8 mouse cellular contexts compared by ENCODE assay signal in the genomic region with DNA sequence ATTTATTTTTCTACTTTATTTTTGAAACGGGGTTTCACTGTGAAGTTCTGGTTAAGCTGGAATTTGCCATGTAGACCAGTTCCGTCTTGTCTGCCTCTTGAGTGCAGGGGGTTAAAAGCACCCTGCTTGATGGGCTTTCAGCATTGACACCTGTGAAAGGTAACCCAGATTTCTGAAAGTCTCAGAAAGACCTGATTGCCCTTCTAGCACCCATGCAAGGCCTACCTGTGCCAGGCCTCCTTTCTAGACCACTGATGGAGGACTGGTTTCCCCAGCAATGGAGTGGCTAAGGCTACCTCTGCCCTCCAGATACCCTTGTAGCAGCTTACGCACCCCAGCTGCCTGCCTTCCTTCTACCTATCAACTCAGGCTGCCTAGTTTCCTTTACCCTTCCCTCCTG. TPM values are rescaled to one million over a fixed set of nuclear protein-coding genes. Genes with fewer than 3 reads are reported as not detected.
DNase-seq lines count a peak whose midpoint lies in the region; ATAC-seq lines count a peak whose summit lies in the region.

No protein-coding gene starts in this region.

- H3K4me1 ChIP-seq in kidney, embryonic 14.5 days (ENCODE audit: control insufficient read depth, insufficient read depth, low read length), result peaks cover 15% of the 10 kb centered on the region
- peaks cover 7% of the 10 kb centered on the region for H3K4me1 ChIP-seq in brown adipose tissue, adult 24 weeks (ENCODE audit: control insufficient read depth, insufficient read depth, insufficient read length, low read length)
- peaks cover 38% of the 10 kb centered on the region for H3K4me1 ChIP-seq in hindbrain, embryonic 15.5 days (replicated peaks)
- H3K4me1 ChIP-seq in midbrain, embryonic 15.5 days, result peaks cover 33% of the 10 kb centered on the region

- peaks cover 22% of the 10 kb centered on the region for H3K36me3 ChIP-seq in kidney, embryonic 14.5 days (ENCODE audit: control insufficient read depth, insufficient read depth, low read length)
- peaks cover 13% of the 10 kb centered on the region; the same call in 1 of the 2 replicates for H3K36me3 ChIP-seq in hindbrain, embryonic 15.5 days
- H3K36me3 ChIP-seq in midbrain, embryonic 15.5 days (replicated peaks), result peaks cover 4% of the 10 kb centered on the region; the same call in 1 of the 2 replicates

- no peaks in the 10 kb centered on the region for H3K27me3 ChIP-seq in kidney, embryonic 14.5 days (ENCODE audit: control insufficient read depth, insufficient read depth, low read length)
- no peaks in the 10 kb centered on the region for H3K27me3 ChIP-seq in hindbrain, embryonic 15.5 days
- no peaks in the 10 kb centered on the region for H3K27me3 ChIP-seq in midbrain, embryonic 15.5 days (replicated peaks)

- WGBS in kidney, embryonic 14.5 days, result 70% methylated on average over 3 of the region's 3 CpGs
- 66% methylated on average over 3 of the region's 3 CpGs for WGBS in hindbrain, embryonic 15.5 days
- 67% methylated on average over 3 of the region's 3 CpGs for WGBS in midbrain, embryonic 15.5 days

- H3K4me2 ChIP-seq in kidney, embryonic 14.5 days (replicated peaks; ENCODE audit: low read depth, low read length), result peak overlapping the region; percentile 82
- peak overlapping the region; percentile 77 for H3K4me2 ChIP-seq in hindbrain, embryonic 15.5 days
- peak overlapping the region; percentile 70 for H3K4me2 ChIP-seq in midbrain, embryonic 15.5 days

- no peak for DNase-seq in kidney, adult 8-10 months
- DNase-seq in Muller cell, postnatal 12 days (ENCODE audit: inconsistent ontology term), result no peak
- no peak for DNase-seq in right cerebral cortex, postnatal 4 days
- DNase-seq in right cerebral cortex, adult 18-20 months, result no peak

- H3K27ac ChIP-seq in kidney, embryonic 14.5 days (ENCODE audit: low read depth, low read length), result no peak overlapping the region
- H3K27ac ChIP-seq in brown adipose tissue, adult 24 weeks (replicated peaks; ENCODE audit: low read depth, low read length), result peak overlapping the region; percentile 55; the same call in 1 of the 2 replicates
- H3K27ac ChIP-seq in hindbrain, embryonic 15.5 days (replicated peaks), result peak overlapping the region; percentile 100
- peak overlapping the region; percentile 100 for H3K27ac ChIP-seq in midbrain, embryonic 15.5 days

- no peak for ATAC-seq in kidney, embryonic 14.5 days (ENCODE audit: low FRiP score, low TSS enrichment)
- ATAC-seq in hindbrain, embryonic 15.5 days (ENCODE audit: low FRiP score, low read depth), result no peak
- ATAC-seq in midbrain, embryonic 15.5 days (replicated peaks), result no peak

- H3K9ac ChIP-seq in kidney, embryonic 14.5 days (ENCODE audit: low read depth, low read length), result peak overlapping the region; percentile 85; the same call in 1 of the 2 replicates
- peak overlapping the region; percentile 98 for H3K9ac ChIP-seq in hindbrain, embryonic 15.5 days
- H3K9ac ChIP-seq in midbrain, embryonic 15.5 days, result peak overlapping the region; percentile 94

- H3K9me3 ChIP-seq in kidney, embryonic 14.5 days (ENCODE audit: control insufficient read depth, low read length), result no peaks in the 10 kb centered on the region
- no peaks in the 10 kb centered on the region for H3K9me3 ChIP-seq in hindbrain, embryonic 15.5 days
- H3K9me3 ChIP-seq in midbrain, embryonic 15.5 days, result no peaks in the 10 kb centered on the region

- peak overlapping the region; percentile 61 for H3K4me3 ChIP-seq in kidney, embryonic 14.5 days (ENCODE audit: low read length)
- H3K4me3 ChIP-seq in brown adipose tissue, adult 24 weeks (ENCODE audit: insufficient read depth, low read depth, low read length), result peak overlapping the region; percentile 79
- peak overlapping the region; percentile 98 for H3K4me3 ChIP-seq in hindbrain, embryonic 15.5 days
- peak overlapping the region; percentile 97 for H3K4me3 ChIP-seq in midbrain, embryonic 15.5 days

RNA-seq across cellular contexts. Expression of a gene that starts 0.6 kb away (rescaled TPM):
- polyA plus RNA-seq in kidney, embryonic 14.5 days (2014; fragmentation: Nextera tagmentation; extraction: Ambion mirVana), result 528 and 578 TPM in 2 replicates
- 241 and 250 TPM in 2 replicates for polyA plus RNA-seq in brown adipose tissue, adult 24 weeks (2012; ENCODE audit: insufficient read depth, insufficient read length, missing spikeins)
- 1,386 and 1,520 TPM in 2 replicates for polyA plus RNA-seq in hindbrain, embryonic 15.5 days (2015; fragmentation: Nextera tagmentation; extraction: Ambion mirVana)
- polyA plus RNA-seq in midbrain, embryonic 15.5 days (2015; fragmentation: Nextera tagmentation; extraction: Ambion mirVana), result 1,357 and 1,392 TPM in 2 replicates

RNA-seq across cellular contexts. Expression of a gene that starts 6.6 kb away (rescaled TPM):
- 33.0 and 37.5 TPM in 2 replicates for polyA plus RNA-seq in kidney, embryonic 14.5 days (2014; fragmentation: Nextera tagmentation; extraction: Ambion mirVana)
- 13.4 and 16.2 TPM in 2 replicates for polyA plus RNA-seq in brown adipose tissue, adult 24 weeks (2012; ENCODE audit: insufficient read depth, insufficient read length, missing spikeins)
- 33.6 and 38.8 TPM in 2 replicates for polyA plus RNA-seq in hindbrain, embryonic 15.5 days (2015; fragmentation: Nextera tagmentation; extraction: Ambion mirVana)
- 32.1 and 39.6 TPM in 2 replicates for polyA plus RNA-seq in midbrain, embryonic 15.5 days (2015; fragmentation: Nextera tagmentation; extraction: Ambion mirVana)

RNA-seq across cellular contexts. Expression of a gene that starts 19.4 kb away (rescaled TPM):
- 29.3 and 44.0 TPM in 2 replicates for polyA plus RNA-seq in kidney, embryonic 14.5 days (2014; fragmentation: Nextera tagmentation; extraction: Ambion mirVana)
- polyA plus RNA-seq in brown adipose tissue, adult 24 weeks (2012; ENCODE audit: insufficient read depth, insufficient read length, missing spikeins), result 23.9 and 24.3 TPM in 2 replicates
- polyA plus RNA-seq in hindbrain, embryonic 15.5 days (2015; fragmentation: Nextera tagmentation; extraction: Ambion mirVana), result 63.8 and 64.4 TPM in 2 replicates
- 69.8 and 75.5 TPM in 2 replicates for polyA plus RNA-seq in midbrain, embryonic 15.5 days (2015; fragmentation: Nextera tagmentation; extraction: Ambion mirVana)

RNA-seq across cellular contexts. Expression of a gene that starts 35.2 kb away (rescaled TPM):
- polyA plus RNA-seq in kidney, embryonic 14.5 days (2014; fragmentation: Nextera tagmentation; extraction: Ambion mirVana), result 5.0 and 8.2 TPM in 2 replicates
- 2.7 and 7.0 TPM in 2 replicates for polyA plus RNA-seq in brown adipose tissue, adult 24 weeks (2012; ENCODE audit: insufficient read depth, insufficient read length, missing spikeins)
- 26.9 TPM in 2 replicates for polyA plus RNA-seq in hindbrain, embryonic 15.5 days (2015; fragmentation: Nextera tagmentation; extraction: Ambion mirVana)
- 28.7 and 30.7 TPM in 2 replicates for polyA plus RNA-seq in midbrain, embryonic 15.5 days (2015; fragmentation: Nextera tagmentation; extraction: Ambion mirVana)

RNA-seq across cellular contexts. Expression of a gene that starts 39.2 kb away (rescaled TPM):
- 4.6 and 5.3 TPM in 2 replicates for polyA plus RNA-seq in kidney, embryonic 14.5 days (2014; fragmentation: Nextera tagmentation; extraction: Ambion mirVana)
- 0.52 and 1.6 TPM in 2 replicates for polyA plus RNA-seq in brown adipose tissue, adult 24 weeks (2012; ENCODE audit: insufficient read depth, insufficient read length, missing spikeins)
- polyA plus RNA-seq in hindbrain, embryonic 15.5 days (2015; fragmentation: Nextera tagmentation; extraction: Ambion mirVana), result 4.9 and 5.8 TPM in 2 replicates
- polyA plus RNA-seq in midbrain, embryonic 15.5 days (2015; fragmentation: Nextera tagmentation; extraction: Ambion mirVana), result 5.1 and 5.4 TPM in 2 replicates
